Mouse (Mus musculus) macrophage (primary cell): ENCODE results near the gene Prdm1. TPM values are rescaled to one million over a fixed set of nuclear protein-coding genes. Genes with fewer than 3 reads are reported as not detected.

ENCODE experiments used
- H3K27ac ChIP-seq: fragments of 350-480 bp; formaldehyde crosslinking; 2 replicates; pipeline ENCODE4 v1.9.0; 2021
- H3K36me3 ChIP-seq: fragments of 350-480 bp; formaldehyde crosslinking; 2 replicates; pipeline ENCODE4 v1.9.0; 2021; ENCODE audit errors: inconsistent target
- H3K4me3 ChIP-seq: fragments of 350-480 bp; formaldehyde crosslinking; 2 replicates; pipeline ENCODE4 v1.9.0; 2021; ENCODE audit errors: inconsistent target
- H3K79me2 ChIP-seq: fragments of 350-480 bp; formaldehyde crosslinking; 2 replicates; pipeline ENCODE4 v1.9.0; 2021; ENCODE audit errors: inconsistent target
- WGBS: methylation state at CpG from one replicate; pipeline ENCODE4 v1.1.7; 2026; ENCODE audit warnings: inconsistent platforms; ENCODE audit not compliant: missing documents; 5-methylcytosine and 5-hydroxymethylcytosine counted together
- polyA plus RNA-seq: library from polyadenylated mRNA; stranded (reverse); fragments of 250-400 nt; gene quantifications from 3 replicates; pipeline ENCODE4 v1.2.4, GENCODE M21; 2018; ENCODE audit warnings: inconsistent platforms

Prdm1 gene
- polyA plus RNA-seq, 1 experiment from 2014 or later: 13.7 TPM

GRCm38 (mm10) chr10:44434702-44435181 is 93.6 kb downstream of the Prdm1 start:
- Histone ChIP-seq H3K36me3 (peaks cover 4% of the 10 kb centered on the region), H3K79me2 (no peaks in the 10 kb centered on the region), H3K27ac (no peak overlapping the region), H3K4me3 (no peak overlapping the region)
- 25% methylated on average over 6 of the region's 6 CpGs for WGBS

GRCm38 (mm10) chr10:44432235-44432634 is 96.1 kb downstream of the Prdm1 start:
- H3K36me3 ChIP-seq: no peaks in the 10 kb centered on the region
- H3K27ac ChIP-seq: no peak overlapping the region
- H3K79me2 ChIP-seq: no peaks in the 10 kb centered on the region
- H3K4me3 ChIP-seq: no peak overlapping the region
- WGBS: 95% methylated on average over 11 of the region's 11 CpGs

- 65% methylated on average over 4 of the region's 4 CpGs for WGBS
Observed at GRCm38 (mm10) chr10:44431689-44432088, 96.6 kb downstream of the Prdm1 start.

GRCm38 (mm10) chr10:44429177-44429888 is 99.0 kb downstream of the Prdm1 start:
- H3K27ac ChIP-seq: no peak overlapping the region
- H3K36me3 ChIP-seq: no peaks in the 10 kb centered on the region
- H3K79me2 ChIP-seq: no peaks in the 10 kb centered on the region
- WGBS: 75% methylated on average over 14 of the region's 14 CpGs
- no peak overlapping the region for H3K4me3 ChIP-seq

More at GRCm38 (mm10) chr10:44431689-44432088, 96.6 kb downstream of the Prdm1 start:
- Histone ChIP-seq H3K79me2 (no peaks in the 10 kb centered on the region), H3K4me3 (no peak overlapping the region), H3K27ac (no peak overlapping the region), H3K36me3 (no peaks in the 10 kb centered on the region)

GRCm38 (mm10) chr10:44427891-44428361 is 100.4 kb downstream of the Prdm1 start:
- H3K79me2 ChIP-seq: no peaks in the 10 kb centered on the region
- no peak overlapping the region for H3K4me3 ChIP-seq
- 86% methylated on average over 12 of the region's 12 CpGs for WGBS
- H3K27ac ChIP-seq: no peak overlapping the region
- H3K36me3 ChIP-seq: no peaks in the 10 kb centered on the region

- 63% methylated on average over 11 of the region's 11 CpGs for WGBS
- Histone ChIP-seq H3K4me3 (no peak overlapping the region), H3K27ac (no peak overlapping the region), H3K79me2 (no peaks in the 10 kb centered on the region), H3K36me3 (no peaks in the 10 kb centered on the region)
Observed at GRCm38 (mm10) chr10:44427426-44427825, 100.9 kb downstream of the Prdm1 start.

GRCm38 (mm10) chr10:44425013-44425412 is 103.3 kb downstream of the Prdm1 start:
- Histone ChIP-seq H3K4me3 (no peak overlapping the region), H3K27ac (no peak overlapping the region), H3K36me3 (no peaks in the 10 kb centered on the region), H3K79me2 (no peaks in the 10 kb centered on the region)
- WGBS: 40% methylated on average over 6 of the region's 6 CpGs

- Histone ChIP-seq H3K79me2 (no peaks in the 10 kb centered on the region), H3K4me3 (no peak overlapping the region), H3K36me3 (no peaks in the 10 kb centered on the region), H3K27ac (no peak overlapping the region)
- 43% methylated on average over 1 of the region's 1 CpGs for WGBS
Observed at GRCm38 (mm10) chr10:44421896-44422295, 106.4 kb downstream of the Prdm1 start.

GRCm38 (mm10) chr10:44420211-44420610 is 108.1 kb downstream of the Prdm1 start:
- no peaks in the 10 kb centered on the region for H3K79me2 ChIP-seq
- no peak overlapping the region for H3K27ac ChIP-seq
- H3K36me3 ChIP-seq: no peaks in the 10 kb centered on the region
- 100% methylated on average over 3 of the region's 3 CpGs for WGBS
- no peak overlapping the region for H3K4me3 ChIP-seq

GRCm38 (mm10) chr10:44418901-44419300 is 109.4 kb downstream of the Prdm1 start:
- H3K79me2 ChIP-seq: no peaks in the 10 kb centered on the region
- H3K27ac ChIP-seq: no peak overlapping the region
- H3K4me3 ChIP-seq: no peak overlapping the region
- H3K36me3 ChIP-seq: no peaks in the 10 kb centered on the region
- 92% methylated on average over 2 of the region's 2 CpGs for WGBS

- H3K36me3 ChIP-seq: no peaks in the 10 kb centered on the region
- no peaks in the 10 kb centered on the region for H3K79me2 ChIP-seq
- H3K4me3 ChIP-seq: no peak overlapping the region
- no peak overlapping the region for H3K27ac ChIP-seq
- 93% methylated on average over 3 of the region's 3 CpGs for WGBS
Observed at GRCm38 (mm10) chr10:44415576-44415975, 112.7 kb downstream of the Prdm1 start.

- Histone ChIP-seq H3K36me3 (no peaks in the 10 kb centered on the region), H3K79me2 (no peaks in the 10 kb centered on the region), H3K27ac (no peak overlapping the region), H3K4me3 (no peak overlapping the region)
- 49% methylated on average over 11 of the region's 11 CpGs for WGBS
Observed at GRCm38 (mm10) chr10:44409958-44410357, 118.3 kb downstream of the Prdm1 start.

GRCm38 (mm10) chr10:44409054-44409453 is 119.2 kb downstream of the Prdm1 start:
- H3K79me2 ChIP-seq: no peaks in the 10 kb centered on the region
- no peaks in the 10 kb centered on the region for H3K36me3 ChIP-seq
- H3K4me3 ChIP-seq: no peak overlapping the region
- WGBS: 98% methylated on average over 8 of the region's 10 CpGs
- H3K27ac ChIP-seq: no peak overlapping the region

- 51% methylated on average over 7 of the region's 7 CpGs for WGBS
- no peak overlapping the region for H3K4me3 ChIP-seq
- no peaks in the 10 kb centered on the region for H3K79me2 ChIP-seq
- H3K36me3 ChIP-seq: no peaks in the 10 kb centered on the region
- no peak overlapping the region for H3K27ac ChIP-seq
Observed at GRCm38 (mm10) chr10:44403415-44403814, 124.9 kb downstream of the Prdm1 start.

GRCm38 (mm10) chr10:44401600-44401999 is 126.7 kb downstream of the Prdm1 start:
- Histone ChIP-seq H3K36me3 (no peaks in the 10 kb centered on the region), H3K4me3 (no peak overlapping the region), H3K79me2 (no peaks in the 10 kb centered on the region), H3K27ac (no peak overlapping the region)
- WGBS: 96% methylated on average over 10 of the region's 10 CpGs
